Mouse (Mus musculus): ENCODE measurements around the gene Mif4gd. TPM values are rescaled to one million over a fixed set of nuclear protein-coding genes. Genes with fewer than 3 reads are reported as not detected.

Mif4gd gene
- polyA plus RNA-seq, 1 experiment = 3.6 TPM

DNA sequence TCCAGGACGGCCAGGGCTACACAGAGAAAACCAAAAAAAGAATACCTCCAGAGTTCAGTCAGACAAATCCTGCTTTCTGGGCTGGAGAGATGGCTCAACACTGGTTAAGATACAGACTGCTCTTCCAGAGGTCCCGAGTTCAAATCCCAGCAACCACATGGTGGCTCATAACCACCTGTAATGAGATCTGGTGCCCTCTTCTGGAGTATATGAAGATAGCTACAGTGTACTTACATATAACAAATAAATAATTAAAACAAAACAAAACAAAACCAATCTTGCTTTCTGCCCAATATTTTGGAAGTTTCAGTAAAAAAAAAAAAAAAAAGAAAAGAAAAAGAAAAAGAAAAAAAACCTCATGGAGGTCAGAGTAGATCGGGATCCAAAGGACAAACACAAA is 17.6 kb downstream of the Mif4gd start:
- TF ChIP-seq TAL1 (IDR thresholded peaks at IDR 0.05; ENCODE audit: low read length) (no peak), GATA1 (IDR thresholded peaks at IDR 0.05; ENCODE audit: low read length) (no peak)
- Histone ChIP-seq H3K4me3 (replicated peaks) (no peak overlapping the region), H3K36me3 (ENCODE audit: control insufficient read depth) (peaks cover 90% of the 10 kb centered on the region), H3K9me3 (ENCODE audit: control insufficient read depth, low read length) (no peaks in the 10 kb centered on the region), H3K27me3 (ENCODE audit: control insufficient read depth) (no peaks in the 10 kb centered on the region), H3K4me1 (ENCODE audit: control insufficient read depth) (peaks cover 11% of the 10 kb centered on the region)

DNA sequence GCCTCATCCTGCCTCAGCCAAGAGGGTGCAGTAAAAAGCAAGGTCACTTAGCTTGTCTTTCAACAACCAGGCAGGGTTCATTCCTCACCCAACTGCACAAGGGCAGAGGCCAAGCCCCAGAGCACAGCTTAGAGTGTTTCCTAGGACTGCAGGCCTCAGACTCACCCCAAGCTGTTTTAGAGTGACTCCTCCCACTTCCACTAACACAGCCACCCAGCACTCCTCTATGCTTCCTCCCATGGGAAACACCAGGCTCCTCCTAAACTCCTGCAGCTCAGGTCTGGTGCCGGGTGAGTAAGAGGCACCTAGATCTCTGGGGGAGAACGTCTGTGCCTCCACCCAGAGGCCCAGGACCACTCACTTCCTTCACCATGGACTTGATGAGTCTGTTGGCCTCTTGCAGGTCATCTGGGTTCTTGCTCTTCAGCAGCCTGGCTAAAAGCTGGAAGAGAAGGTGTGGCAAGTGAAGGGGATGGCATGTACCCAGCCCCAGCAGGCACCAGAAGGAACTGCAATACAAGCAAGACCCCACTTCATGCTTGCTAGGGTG is 22.2 kb downstream of the Mif4gd start:
- TF ChIP-seq GATA1 (IDR thresholded peaks at IDR 0.05; ENCODE audit: low read length) (no peak), TAL1 (IDR thresholded peaks at IDR 0.05; ENCODE audit: low read length) (no peak)
- H3K27me3 ChIP-seq (ENCODE audit: control insufficient read depth) = no peaks in the 10 kb centered on the region
- no peak overlapping the region for H3K4me3 ChIP-seq (replicated peaks)
- no peaks in the 10 kb centered on the region for H3K4me1 ChIP-seq (ENCODE audit: control insufficient read depth)
- peaks cover 95% of the 10 kb centered on the region for H3K36me3 ChIP-seq (ENCODE audit: control insufficient read depth)
- no peaks in the 10 kb centered on the region for H3K9me3 ChIP-seq (ENCODE audit: control insufficient read depth, low read length)

DNA sequence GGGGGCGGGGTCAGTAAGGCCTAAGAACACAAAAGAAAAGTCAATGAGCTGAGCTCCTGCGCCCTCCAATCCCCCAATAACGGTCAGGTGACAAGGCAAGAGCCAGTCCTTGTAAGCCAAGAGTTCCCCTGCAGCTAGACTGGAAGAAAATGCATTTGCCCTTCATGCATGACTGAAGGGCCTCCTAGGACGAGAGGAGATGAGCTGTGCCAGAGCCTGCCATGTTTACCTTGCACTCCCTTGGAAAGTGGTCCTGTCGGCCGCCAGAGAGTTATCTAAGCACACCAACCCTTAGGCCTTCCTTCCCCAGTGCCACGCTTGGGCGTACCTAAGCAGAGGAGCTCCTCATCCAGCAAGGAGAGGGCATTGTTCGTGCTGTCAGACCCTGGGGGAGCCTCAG is 24.8 kb downstream of the Mif4gd start:
- H3K36me3 ChIP-seq (ENCODE audit: control insufficient read depth) = peaks cover 97% of the 10 kb centered on the region
- TF ChIP-seq TAL1 (IDR thresholded peaks at IDR 0.05; ENCODE audit: low read length) (no peak), GATA1 (IDR thresholded peaks at IDR 0.05; ENCODE audit: low read length) (no peak)

GRCm38 (mm10) chr11:115586403-115586802 is 26.4 kb downstream of the Mif4gd start:
- TF ChIP-seq TAL1 (IDR thresholded peaks at IDR 0.05; ENCODE audit: low read length) (no peak), GATA1 (IDR thresholded peaks at IDR 0.05; ENCODE audit: low read length) (no peak)
- H3K27me3 ChIP-seq (ENCODE audit: control insufficient read depth) = no peaks in the 10 kb centered on the region
- H3K9me3 ChIP-seq (ENCODE audit: control insufficient read depth, low read length) = no peaks in the 10 kb centered on the region
- H3K4me3 ChIP-seq (replicated peaks) = no peak overlapping the region
- H3K4me1 ChIP-seq (ENCODE audit: control insufficient read depth) = no peaks in the 10 kb centered on the region
- peaks cover 98% of the 10 kb centered on the region for H3K36me3 ChIP-seq (ENCODE audit: control insufficient read depth)

More for the DNA sequence above, 24.8 kb downstream of the Mif4gd start:
- Histone ChIP-seq H3K4me1 (ENCODE audit: control insufficient read depth) (no peaks in the 10 kb centered on the region), H3K9me3 (ENCODE audit: control insufficient read depth, low read length) (no peaks in the 10 kb centered on the region), H3K4me3 (replicated peaks) (no peak overlapping the region), H3K27me3 (ENCODE audit: control insufficient read depth) (no peaks in the 10 kb centered on the region)

- no peak overlapping the region for H3K4me3 ChIP-seq (replicated peaks)
- no peaks in the 10 kb centered on the region for H3K9me3 ChIP-seq (ENCODE audit: control insufficient read depth, low read length)
- no peaks in the 10 kb centered on the region for H3K4me1 ChIP-seq (ENCODE audit: control insufficient read depth)
- TF ChIP-seq GATA1 (IDR thresholded peaks at IDR 0.05; ENCODE audit: low read length) = no peak
- no peak for TF ChIP-seq TAL1 (IDR thresholded peaks at IDR 0.05; ENCODE audit: low read length)
- peaks cover 98% of the 10 kb centered on the region for H3K36me3 ChIP-seq (ENCODE audit: control insufficient read depth)
- H3K27me3 ChIP-seq (ENCODE audit: control insufficient read depth) = no peaks in the 10 kb centered on the region
Observed at GRCm38 (mm10) chr11:115585573-115586100, 27.1 kb downstream of the Mif4gd start.

GRCm38 (mm10) chr11:115584376-115585073 is 28.2 kb downstream of the Mif4gd start:
- no peaks in the 10 kb centered on the region for H3K27me3 ChIP-seq (ENCODE audit: control insufficient read depth)
- no peak for TF ChIP-seq TAL1 (IDR thresholded peaks at IDR 0.05; ENCODE audit: low read length)
- no peak for TF ChIP-seq GATA1 (IDR thresholded peaks at IDR 0.05; ENCODE audit: low read length)
- H3K36me3 ChIP-seq (ENCODE audit: control insufficient read depth) = peaks cover 95% of the 10 kb centered on the region
- no peaks in the 10 kb centered on the region for H3K4me1 ChIP-seq (ENCODE audit: control insufficient read depth)
- no peak overlapping the region for H3K4me3 ChIP-seq (replicated peaks)
- no peaks in the 10 kb centered on the region for H3K9me3 ChIP-seq (ENCODE audit: control insufficient read depth, low read length)

DNA sequence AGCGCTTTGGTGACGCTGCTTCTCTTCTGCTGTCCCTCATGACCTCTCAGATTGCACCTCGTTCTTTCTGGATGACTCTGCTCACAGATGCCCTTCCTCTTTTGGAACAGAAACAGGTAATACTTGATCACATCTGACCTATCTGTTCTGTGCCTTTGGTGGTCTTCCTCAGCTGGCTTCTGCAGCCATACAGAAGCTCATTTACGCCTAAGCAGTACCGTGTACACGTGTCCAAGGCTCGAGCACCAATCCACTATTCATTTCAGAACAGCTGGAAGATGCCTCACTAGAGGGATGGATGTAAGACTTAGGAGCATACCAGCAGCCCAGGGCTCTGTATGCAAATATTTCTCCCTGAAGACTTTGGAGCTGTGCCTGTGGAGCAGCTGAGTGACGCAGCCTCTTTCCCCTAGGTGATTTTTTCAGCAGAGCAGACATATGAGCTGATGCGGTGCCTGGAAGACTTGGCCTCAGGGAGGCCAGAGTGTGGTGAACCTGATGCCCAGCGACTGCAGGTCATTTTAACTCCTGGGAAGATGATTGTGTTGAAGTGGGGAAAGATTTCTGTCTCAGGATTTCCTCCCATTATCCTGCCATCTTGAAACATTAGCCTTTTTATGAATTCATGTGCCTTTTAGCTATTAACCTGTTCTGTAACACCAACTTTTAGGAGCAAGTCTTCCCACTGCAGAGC is 29.7 kb downstream of the Mif4gd start:
- Histone ChIP-seq H3K4me1 (ENCODE audit: control insufficient read depth) (no peaks in the 10 kb centered on the region), H3K27me3 (ENCODE audit: control insufficient read depth) (no peaks in the 10 kb centered on the region), H3K9me3 (ENCODE audit: control insufficient read depth, low read length) (no peaks in the 10 kb centered on the region), H3K36me3 (ENCODE audit: control insufficient read depth) (peaks cover 97% of the 10 kb centered on the region), H3K4me3 (replicated peaks) (no peak overlapping the region)
- no peak for TF ChIP-seq TAL1 (IDR thresholded peaks at IDR 0.05; ENCODE audit: low read length)
- no peak for TF ChIP-seq GATA1 (IDR thresholded peaks at IDR 0.05; ENCODE audit: low read length)

- TF ChIP-seq GATA1 (IDR thresholded peaks at IDR 0.05; ENCODE audit: low read length) = no peak
- no peak for TF ChIP-seq TAL1 (IDR thresholded peaks at IDR 0.05; ENCODE audit: low read length)
- no peak overlapping the region for H3K4me3 ChIP-seq (replicated peaks)
- H3K9me3 ChIP-seq (ENCODE audit: control insufficient read depth, low read length) = no peaks in the 10 kb centered on the region
- H3K36me3 ChIP-seq (ENCODE audit: control insufficient read depth) = peaks cover 72% of the 10 kb centered on the region
- H3K4me1 ChIP-seq (ENCODE audit: control insufficient read depth) = no peaks in the 10 kb centered on the region
- H3K27me3 ChIP-seq (ENCODE audit: control insufficient read depth) = no peaks in the 10 kb centered on the region
Observed at GRCm38 (mm10) chr11:115579080-115579479, 33.7 kb downstream of the Mif4gd start.

- peaks cover 47% of the 10 kb centered on the region for H3K36me3 ChIP-seq (ENCODE audit: control insufficient read depth)
- H3K9me3 ChIP-seq (ENCODE audit: control insufficient read depth, low read length) = no peaks in the 10 kb centered on the region
- peaks cover 43% of the 10 kb centered on the region for H3K4me1 ChIP-seq (ENCODE audit: control insufficient read depth)
- peak overlapping the region; percentile 99 for H3K4me3 ChIP-seq (replicated peaks)
- TF ChIP-seq TAL1 (IDR thresholded peaks at IDR 0.05; ENCODE audit: low read length) (no peak), GATA1 (IDR thresholded peaks at IDR 0.05; ENCODE audit: low read length) (no peak)
- no peaks in the 10 kb centered on the region for H3K27me3 ChIP-seq (ENCODE audit: control insufficient read depth)
Observed at GRCm38 (mm10) chr11:115564961-115565360, 47.8 kb downstream of the Mif4gd start.

Measured in erythroblast, embryonic 14.5 days (primary cell).